Mouse (Mus musculus): ENCODE measurements around the gene Btnl1.

The Btnl1 gene

GRCm38 (mm10) chr17:34386656-34387055 lies 9.7 kb downstream of the Btnl1 start:
- DNase-seq: no peak

- DNase-seq: peak; percentile 34 to 37
These were observed 11.6 kb downstream of the Btnl1 start for GRCm38 (mm10) chr17:34388513-34388912.

- no peak for DNase-seq
These were observed 14.6 kb downstream of the Btnl1 start for GRCm38 (mm10) chr17:34391507-34391906.

GRCm38 (mm10) chr17:34392321-34392720 lies 15.4 kb downstream of the Btnl1 start:
- peak in 1 of 2 experiments; percentile 14 for DNase-seq

- DNase-seq: peak; percentile 23 to 37
These were observed 20.4 kb downstream of the Btnl1 start for GRCm38 (mm10) chr17:34397357-34397756.

GRCm38 (mm10) chr17:34398058-34398710 lies 21.3 kb downstream of the Btnl1 start:
- peak; percentile 14 to 17 for DNase-seq

- DNase-seq: peak; percentile 74
These were observed 21.9 kb downstream of the Btnl1 start, which contains the start of gene BC051142 for GRCm38 (mm10) chr17:34398711-34399393. TSS of gene BC051142 (plus strand) at chr17:34398820.

- DNase-seq: no peak
These were observed 22.4 kb downstream of the Btnl1 start for GRCm38 (mm10) chr17:34399394-34399715.

- DNase-seq: peak; percentile 54 to 55
These were observed 34.2 kb downstream of the Btnl1 start for GRCm38 (mm10) chr17:34411117-34411516.

- no peak for DNase-seq
These were observed 43.1 kb downstream of the Btnl1 start for GRCm38 (mm10) chr17:34420014-34420413.

- DNase-seq: no peak
These were observed 50.7 kb downstream of the Btnl1 start for GRCm38 (mm10) chr17:34427597-34427996.

Data from thymus, postnatal 36 days (tissue).